Mouse (Mus musculus) ES-Bruce4 (cell line): Measurements from ENCODE around the gene Traf4. TPM values are rescaled to one million over a fixed set of nuclear protein-coding genes. Genes with fewer than 3 reads are reported as not detected.

Source experiments
- H3K27ac ChIP-seq: 2 replicates; pipeline ENCODE4 v1.5.1; 2012; ENCODE audit warnings: low read length, inconsistent platforms; ENCODE audit not compliant: insufficient read depth
- H3K27me3 ChIP-seq: 2 replicates; pipeline ENCODE4 v1.6.1; 2012; ENCODE audit warnings: mild to moderate bottlenecking, low read length, inconsistent platforms; ENCODE audit not compliant: control insufficient read depth, poor library complexity, insufficient read depth, severe bottlenecking
- H3K36me3 ChIP-seq: 2 replicates; pipeline ENCODE4 v1.6.1; 2012; ENCODE audit warnings: inconsistent platforms, mild to moderate bottlenecking, low read length, moderate library complexity; ENCODE audit not compliant: control insufficient read depth, poor library complexity, insufficient read depth, severe bottlenecking
- H3K4me1 ChIP-seq: one replicate; pipeline ENCODE4 v1.8.1; 2011; ENCODE audit warnings: low read length; ENCODE audit not compliant: control insufficient read depth, insufficient read depth
- H3K4me3 ChIP-seq: 2 replicates; pipeline ENCODE4 v1.5.1; 2011; ENCODE audit warnings: low read depth, mild to moderate bottlenecking, low read length
- H3K9ac ChIP-seq: 2 replicates; pipeline ENCODE4 v1.6.1; 2012; ENCODE audit warnings: low read depth, mild to moderate bottlenecking, inconsistent platforms; ENCODE audit not compliant: poor library complexity, severe bottlenecking
- H3K9me3 ChIP-seq: replicated peaks from 2 replicates; pipeline ENCODE4 v1.6.1; 2012; ENCODE audit warnings: mild to moderate bottlenecking, low read length, inconsistent platforms; ENCODE audit not compliant: control insufficient read depth, poor library complexity, insufficient read depth, severe bottlenecking
- CTCF ChIP-seq: IDR thresholded peaks from one replicate; pipeline ENCODE4 v1.8.1; 2011; ENCODE audit warnings: low read depth, low read length
- EP300 ChIP-seq: IDR thresholded peaks from 2 replicates; pipeline ENCODE4 v1.6.1; 2011; ENCODE audit warnings: low read depth, low read length; ENCODE audit not compliant: insufficient read depth
- POLR2A ChIP-seq: IDR thresholded peaks from one replicate; pipeline ENCODE4 v1.8.1; 2011; ENCODE audit warnings: low read length; ENCODE audit not compliant: insufficient read depth
- polyA plus RNA-seq: library from polyadenylated mRNA; stranded (reverse); fragments of >200 nt; gene quantifications from 2 replicates; pipeline ENCODE4 v1.2.4, GENCODE M21; 2011; ENCODE audit warnings: low read depth; ENCODE audit not compliant: missing spikeins, insufficient read depth, insufficient read length

Traf4 gene
- polyA plus RNA-seq, 1 experiment: 87.4 TPM

DNA sequence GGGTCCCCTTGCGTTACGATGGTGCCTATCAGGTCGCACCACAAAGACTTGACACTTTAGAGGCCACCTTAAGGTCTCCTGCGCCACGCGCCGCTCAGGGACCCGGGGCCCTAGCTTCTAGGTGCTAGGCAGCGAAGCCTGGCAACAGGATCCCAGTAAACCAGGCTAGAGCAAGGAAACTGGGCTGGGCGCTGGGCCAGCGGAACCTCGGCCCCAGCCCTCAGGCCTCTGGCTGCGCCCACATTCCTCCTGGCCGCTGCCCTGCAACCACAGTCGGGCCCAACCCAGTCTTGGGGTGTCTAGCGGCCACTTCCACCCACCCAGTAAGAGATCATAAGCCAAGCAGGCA, 346 bp upstream of the Traf4 start:
- Histone ChIP-seq H3K27ac (peak overlapping the region; percentile 96), H3K9me3 (no peaks in the 10 kb centered on the region), H3K36me3 (peaks cover 15% of the 10 kb centered on the region), H3K27me3 (no peaks in the 10 kb centered on the region), H3K4me1 (peaks cover 11% of the 10 kb centered on the region), H3K9ac (peak overlapping the region; percentile 96), H3K4me3 (peak overlapping the region; percentile 59)
- TF ChIP-seq POLR2A (no peak), CTCF (no peak), EP300 (no peak)

DNA sequence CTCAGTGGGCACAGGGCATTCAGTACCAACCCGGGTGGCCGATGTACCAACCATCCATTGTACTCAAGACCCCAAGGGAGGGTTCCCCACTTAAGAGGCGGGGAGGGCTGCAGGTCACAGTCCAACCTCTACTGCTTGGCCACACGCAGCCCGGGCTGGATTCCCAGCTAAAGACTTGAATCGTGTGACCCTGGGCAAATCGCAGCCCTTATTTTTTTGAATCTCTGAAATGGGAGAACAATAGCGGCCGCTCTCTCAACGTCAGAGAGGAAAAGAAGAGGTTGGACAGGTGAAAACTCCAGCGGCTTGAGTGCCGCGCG, 825 bp downstream of the Traf4 start:
- Histone ChIP-seq H3K27me3 (no peaks in the 10 kb centered on the region), H3K27ac (peak overlapping the region; percentile 60), H3K9ac (peak overlapping the region; percentile 96), H3K4me3 (peak overlapping the region; percentile 81), H3K4me1 (peaks cover 11% of the 10 kb centered on the region), H3K36me3 (peaks cover 26% of the 10 kb centered on the region), H3K9me3 (no peaks in the 10 kb centered on the region)
- TF ChIP-seq POLR2A (no peak), EP300 (no peak), CTCF (no peak)

DNA sequence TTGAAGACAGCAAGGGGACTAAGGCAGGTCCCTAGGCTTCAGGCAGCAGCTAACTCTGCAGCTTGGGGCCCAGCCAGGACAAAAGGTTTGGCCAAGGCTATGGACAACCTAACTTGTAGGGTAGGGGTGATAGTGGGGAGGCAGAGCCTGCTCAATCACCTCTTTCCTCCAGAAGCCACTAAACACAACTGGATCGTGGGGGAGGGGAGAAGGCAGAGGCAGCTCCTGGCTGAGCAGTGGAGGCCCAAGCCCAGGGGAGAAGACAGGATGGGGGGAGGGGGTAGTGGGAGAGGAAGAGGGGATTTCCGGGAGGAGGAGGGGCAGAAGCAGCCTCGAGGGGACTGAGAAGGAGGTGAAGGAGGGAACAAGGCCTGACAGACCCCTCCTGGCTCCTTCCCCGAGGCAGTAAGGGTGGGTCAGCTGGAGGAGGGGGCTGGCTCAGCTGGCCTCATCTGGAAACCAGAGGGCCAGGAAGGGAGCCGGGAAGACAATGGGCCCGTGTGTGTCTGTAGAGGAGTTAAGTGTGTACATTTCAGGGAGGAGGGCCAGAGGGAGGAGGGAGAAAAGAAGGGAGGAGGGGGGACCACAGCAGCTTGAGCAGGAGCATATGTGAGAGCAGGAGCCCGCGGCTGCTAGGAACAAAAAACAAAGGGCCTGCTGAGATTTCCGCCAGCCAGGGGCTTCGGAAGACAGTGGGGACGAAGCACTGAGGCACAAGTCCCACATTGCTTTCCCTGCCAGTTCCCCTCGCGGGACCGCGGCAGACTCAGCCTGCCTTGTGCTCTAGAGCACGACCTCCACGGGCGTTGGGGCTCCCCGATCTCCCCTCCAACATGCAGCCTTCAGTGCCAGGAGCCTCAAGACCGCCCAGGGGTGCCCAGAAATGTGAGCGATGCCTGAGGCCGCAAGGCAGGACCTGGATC, 1.4 kb downstream of the Traf4 start:
- no peaks in the 10 kb centered on the region for H3K27me3 ChIP-seq
- H3K36me3 ChIP-seq: peaks cover 30% of the 10 kb centered on the region
- no peaks in the 10 kb centered on the region for H3K9me3 ChIP-seq
- peak overlapping the region; percentile 60 for H3K27ac ChIP-seq
- peaks cover 11% of the 10 kb centered on the region for H3K4me1 ChIP-seq
- TF ChIP-seq POLR2A (peak; percentile 7), EP300 (peak; percentile 85), CTCF (no peak)
- H3K9ac ChIP-seq: peak overlapping the region; percentile 96
- H3K4me3 ChIP-seq: peak overlapping the region; percentile 81

DNA sequence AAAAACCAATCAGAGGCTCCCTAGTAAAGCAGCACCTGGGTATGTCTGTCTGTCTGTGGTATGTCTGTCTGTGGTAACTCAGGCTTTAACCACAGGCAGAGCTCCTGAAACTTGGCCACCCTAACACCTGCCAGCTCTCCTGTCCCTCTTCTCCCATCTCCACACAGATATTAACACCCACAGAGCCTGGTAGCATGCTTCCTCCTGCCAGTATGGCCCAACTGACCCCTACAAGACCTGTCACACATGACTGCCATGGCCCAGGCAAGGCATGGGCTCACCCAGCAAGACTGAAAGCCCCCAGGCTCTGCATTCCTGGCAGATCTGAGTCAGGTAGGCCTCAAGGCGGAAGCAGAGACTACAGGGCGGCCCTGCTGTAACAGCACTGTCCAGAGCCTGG, 2.3 kb downstream of the Traf4 start:
- Histone ChIP-seq H3K9ac (peak overlapping the region; percentile 96), H3K9me3 (no peaks in the 10 kb centered on the region), H3K4me1 (peaks cover 10% of the 10 kb centered on the region), H3K27me3 (no peaks in the 10 kb centered on the region), H3K27ac (no peak overlapping the region), H3K4me3 (peak overlapping the region; percentile 18; the same call in 1 of the 2 replicates), H3K36me3 (peaks cover 39% of the 10 kb centered on the region)
- TF ChIP-seq CTCF (no peak), POLR2A (no peak), EP300 (no peak)

DNA sequence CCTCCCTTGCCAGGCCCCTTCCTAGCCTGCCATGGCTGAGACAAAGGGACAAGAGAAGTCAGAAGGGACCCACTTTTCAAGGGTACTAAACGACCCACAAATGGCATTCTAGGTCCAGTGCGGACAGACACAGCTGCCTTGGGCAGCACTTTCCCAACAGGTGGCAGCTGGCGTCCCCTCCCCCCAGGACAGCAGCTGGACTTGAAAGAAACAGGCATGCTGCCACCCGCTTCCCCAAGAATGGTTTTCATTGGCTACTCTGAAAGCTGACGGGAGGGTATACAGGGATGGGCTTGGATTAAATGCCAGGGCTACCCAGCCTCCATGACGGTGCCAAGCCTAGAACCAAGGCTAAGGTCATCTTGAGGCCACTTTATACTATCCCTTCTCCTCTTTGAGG, 2.9 kb downstream of the Traf4 start:
- no peak overlapping the region for H3K4me3 ChIP-seq
- no peaks in the 10 kb centered on the region for H3K27me3 ChIP-seq
- H3K9ac ChIP-seq: no peak overlapping the region
- H3K36me3 ChIP-seq: peaks cover 44% of the 10 kb centered on the region
- H3K4me1 ChIP-seq: peaks cover 5% of the 10 kb centered on the region
- no peak for TF ChIP-seq POLR2A
- TF ChIP-seq EP300: no peak
- no peak for TF ChIP-seq CTCF
- H3K27ac ChIP-seq: no peak overlapping the region
- H3K9me3 ChIP-seq: no peaks in the 10 kb centered on the region

DNA sequence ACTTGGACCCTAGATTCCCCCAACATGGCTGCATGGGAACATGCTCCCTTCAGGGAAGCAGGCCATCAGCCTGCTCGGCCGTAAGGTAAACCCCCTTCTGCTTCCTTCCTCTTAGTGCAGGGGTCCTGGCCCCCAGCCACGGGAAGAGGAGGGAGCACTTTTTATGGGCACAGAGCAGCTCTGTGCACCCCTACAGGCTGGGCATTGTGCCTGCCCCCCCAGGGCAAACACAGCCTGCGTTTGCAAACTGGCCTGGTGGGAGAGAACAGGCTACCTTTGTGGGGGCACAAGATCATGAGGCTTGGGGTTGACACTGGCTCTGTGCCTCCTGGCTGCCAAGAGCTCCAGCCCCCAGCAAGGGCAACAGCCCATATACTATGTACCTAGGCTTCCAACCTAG, 3.4 kb downstream of the Traf4 start:
- Histone ChIP-seq H3K27me3 (no peaks in the 10 kb centered on the region), H3K27ac (no peak overlapping the region), H3K36me3 (peaks cover 47% of the 10 kb centered on the region), H3K9me3 (no peaks in the 10 kb centered on the region), H3K4me3 (no peak overlapping the region), H3K9ac (no peak overlapping the region), H3K4me1 (peaks cover 4% of the 10 kb centered on the region)
- no peak for TF ChIP-seq EP300
